Mouse (Mus musculus): ENCODE data around the gene Olfr1013. TPM values are rescaled to one million over a fixed set of nuclear protein-coding genes. Genes with fewer than 3 reads are reported as not detected.

Gene Olfr1013
- not detected in 2 replicates for polyA plus RNA-seq (2015; fragmentation: Nextera tagmentation; extraction: Ambion mirVana)

GRCm38 (mm10) chr2:85766798-85767197 lies at the start of gene Olfr1013:
Olfr1013 (plus strand) TSS chr2:85767098.
- Histone ChIP-seq H3K36me3 (replicated peaks; ENCODE audit: insufficient read depth, low read length) (no peaks in the 10 kb centered on the region), H3K9me3 (ENCODE audit: low read length) (no peaks in the 10 kb centered on the region), H3K4me3 (ENCODE audit: low read depth, low read length) (no peak within 1 kb of the TSS), H3K4me1 (ENCODE audit: insufficient read depth) (no peaks in the 10 kb centered on the region), H3K27me3 (ENCODE audit: insufficient read depth, low read length) (no peaks in the 10 kb centered on the region), H3K4me2 (ENCODE audit: low read depth, low read length) (no peak within 1 kb of the TSS), H3K9ac (replicated peaks) (no peak within 1 kb of the TSS), H3K27ac (ENCODE audit: low read depth) (no peak within 1 kb of the TSS)
- TF ChIP-seq CTCF (IDR thresholded peaks at IDR 0.05; ENCODE audit: low read depth) (no peak), EP300 (IDR thresholded peaks at IDR 0.05; ENCODE audit: low read depth) (no peak)
- no peak for DNase-seq
- ATAC-seq = no peak

DNA sequence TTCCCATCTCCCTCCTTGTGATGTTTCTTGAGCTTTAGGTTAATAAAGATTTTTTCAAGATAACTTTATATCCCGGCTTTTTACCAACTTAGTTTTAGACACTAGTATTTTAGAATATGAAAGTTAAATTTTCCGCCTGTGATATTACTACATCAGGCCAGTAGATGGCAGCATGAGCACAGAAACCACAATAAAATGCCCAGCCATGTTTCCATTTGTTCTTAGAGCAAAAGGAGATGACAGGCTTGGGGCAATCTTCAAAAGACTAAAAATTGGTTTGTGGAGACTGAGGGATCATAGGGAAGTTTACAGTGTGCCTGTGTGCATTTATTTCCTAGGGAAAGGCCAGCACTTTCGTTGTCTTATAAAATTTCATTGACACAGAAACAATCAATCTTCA lies 41.1 kb upstream of the Olfr1013 start:
- Histone ChIP-seq H3K9me3 (ENCODE audit: low read length) (no peaks in the 10 kb centered on the region), H3K4me3 (ENCODE audit: low read depth, low read length) (no peak overlapping the region), H3K9ac (replicated peaks) (no peak overlapping the region), H3K27me3 (ENCODE audit: insufficient read depth, low read length) (no peaks in the 10 kb centered on the region), H3K27ac (ENCODE audit: low read depth) (no peak overlapping the region), H3K4me2 (ENCODE audit: low read depth, low read length) (no peak overlapping the region), H3K4me1 (ENCODE audit: insufficient read depth) (no peaks in the 10 kb centered on the region), H3K36me3 (replicated peaks; ENCODE audit: insufficient read depth, low read length) (no peaks in the 10 kb centered on the region)
- 14% methylated on average over 3 of the region's 3 CpGs for WGBS (ENCODE audit: insufficient replicate concordance)
- peak; percentile 72 for TF ChIP-seq CTCF (IDR thresholded peaks at IDR 0.05; ENCODE audit: low read depth)
- TF ChIP-seq EP300 (IDR thresholded peaks at IDR 0.05; ENCODE audit: low read depth) = no peak
- DNase-seq (peak; percentile 17), ATAC-seq (no peak)

DNA sequence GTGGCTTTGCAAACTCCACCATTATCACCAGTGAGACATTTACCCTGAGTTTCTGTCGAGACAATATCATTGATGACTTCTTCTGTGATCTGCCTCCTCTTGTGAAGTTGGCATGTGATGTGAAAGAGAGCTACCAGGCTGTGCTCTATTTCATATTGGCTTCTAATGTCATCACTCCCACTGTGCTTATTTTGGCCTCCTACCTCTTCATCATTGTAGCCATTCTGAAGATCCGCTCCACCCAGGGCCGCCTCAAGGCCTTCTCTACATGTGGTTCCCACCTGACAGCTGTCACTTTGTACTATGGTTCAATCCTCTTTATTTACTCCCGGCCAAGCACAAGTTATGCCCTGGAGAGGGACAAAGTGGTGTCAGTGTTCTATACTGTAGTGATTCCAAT lies 13.1 kb upstream of the Olfr1013 start:
- no peak overlapping the region for H3K4me3 ChIP-seq (ENCODE audit: low read depth, low read length)
- WGBS (ENCODE audit: insufficient replicate concordance) = 78% methylated on average over 4 of the region's 4 CpGs
- DNase-seq = no peak
- no peak overlapping the region for H3K27ac ChIP-seq (ENCODE audit: low read depth)
- H3K4me2 ChIP-seq (ENCODE audit: low read depth, low read length) = no peak overlapping the region
- H3K9ac ChIP-seq (replicated peaks) = no peak overlapping the region
- no peaks in the 10 kb centered on the region for H3K36me3 ChIP-seq (replicated peaks; ENCODE audit: insufficient read depth, low read length)
- ATAC-seq = no peak
- H3K4me1 ChIP-seq (ENCODE audit: insufficient read depth) = no peaks in the 10 kb centered on the region
- TF ChIP-seq CTCF (IDR thresholded peaks at IDR 0.05; ENCODE audit: low read depth) = no peak
- TF ChIP-seq EP300 (IDR thresholded peaks at IDR 0.05; ENCODE audit: low read depth) = no peak
- H3K9me3 ChIP-seq (ENCODE audit: low read length) = no peaks in the 10 kb centered on the region
- no peaks in the 10 kb centered on the region for H3K27me3 ChIP-seq (ENCODE audit: insufficient read depth, low read length)

- no peak within 1 kb of the TSS for H3K27ac ChIP-seq (ENCODE audit: low read depth)
- 50% methylated on average over 1 of the region's 1 CpGs for WGBS (ENCODE audit: insufficient replicate concordance)
- ATAC-seq = no peak
- no peak within 1 kb of the TSS for H3K4me3 ChIP-seq (ENCODE audit: low read depth, low read length)
- DNase-seq = no peak
- no peaks in the 10 kb centered on the region for H3K36me3 ChIP-seq (replicated peaks; ENCODE audit: insufficient read depth, low read length)
- no peak for TF ChIP-seq EP300 (IDR thresholded peaks at IDR 0.05; ENCODE audit: low read depth)
- no peak for TF ChIP-seq CTCF (IDR thresholded peaks at IDR 0.05; ENCODE audit: low read depth)
- no peak within 1 kb of the TSS for H3K4me2 ChIP-seq (ENCODE audit: low read depth, low read length)
- no peaks in the 10 kb centered on the region for H3K27me3 ChIP-seq (ENCODE audit: insufficient read depth, low read length)
- no peaks in the 10 kb centered on the region for H3K4me1 ChIP-seq (ENCODE audit: insufficient read depth)
- no peak within 1 kb of the TSS for H3K9ac ChIP-seq (replicated peaks)
- H3K9me3 ChIP-seq (ENCODE audit: low read length) = no peaks in the 10 kb centered on the region
Measured at GRCm38 (mm10) chr2:85762666-85763065, 4.2 kb upstream of the Olfr1013 start, which contains the start of gene Olfr1012. Olfr1012 (minus strand) TSS chr2:85762766.

DNA sequence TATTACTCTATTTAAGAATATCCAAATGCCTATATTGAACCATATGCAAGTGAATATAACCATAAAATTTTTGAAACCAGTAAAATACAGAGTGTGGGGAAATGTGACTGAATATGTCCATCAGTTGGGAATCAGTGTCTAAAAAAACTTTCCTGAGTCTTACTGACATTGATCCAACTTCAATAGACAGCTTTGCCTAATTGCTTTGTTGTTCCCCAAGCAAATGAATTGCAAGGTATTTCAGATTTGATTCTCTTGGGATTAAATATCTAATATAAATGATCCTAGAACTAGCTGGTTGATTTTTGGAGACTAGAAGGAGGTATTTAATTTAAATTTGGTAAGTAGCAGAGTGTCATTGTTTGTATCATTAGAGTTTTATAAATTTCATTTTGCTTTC lies 5.5 kb downstream of the Olfr1013 start, which contains the start of gene Olfr1014:
Gene Olfr1014, plus strand, starts transcription at position 301 of the 400 bp plus-strand sequence.
- Histone ChIP-seq H3K9me3 (ENCODE audit: low read length) (no peaks in the 10 kb centered on the region), H3K36me3 (replicated peaks; ENCODE audit: insufficient read depth, low read length) (no peaks in the 10 kb centered on the region), H3K4me1 (ENCODE audit: insufficient read depth) (no peaks in the 10 kb centered on the region), H3K4me2 (ENCODE audit: low read depth, low read length) (no peak within 1 kb of the TSS), H3K27me3 (ENCODE audit: insufficient read depth, low read length) (no peaks in the 10 kb centered on the region), H3K27ac (ENCODE audit: low read depth) (no peak within 1 kb of the TSS), H3K9ac (replicated peaks) (no peak within 1 kb of the TSS), H3K4me3 (ENCODE audit: low read depth, low read length) (no peak within 1 kb of the TSS)
- no peak for TF ChIP-seq EP300 (IDR thresholded peaks at IDR 0.05; ENCODE audit: low read depth)
- no peak for TF ChIP-seq CTCF (IDR thresholded peaks at IDR 0.05; ENCODE audit: low read depth)
- DNase-seq (no peak), ATAC-seq (no peak)

- H3K4me1 ChIP-seq (ENCODE audit: insufficient read depth) = no peaks in the 10 kb centered on the region
Measured at GRCm38 (mm10) chr2:85781717-85782116, 14.8 kb downstream of the Olfr1013 start, which contains the start of gene Olfr1015. Olfr1015 (plus strand) TSS chr2:85782017.

GRCm38 (mm10) chr2:85792331-85792730 lies 25.4 kb downstream of the Olfr1013 start:
- DNase-seq = no peak
- no peak overlapping the region for H3K9ac ChIP-seq (replicated peaks)
- H3K27ac ChIP-seq (ENCODE audit: low read depth) = no peak overlapping the region
- TF ChIP-seq EP300 (IDR thresholded peaks at IDR 0.05; ENCODE audit: low read depth) (no peak), CTCF (IDR thresholded peaks at IDR 0.05; ENCODE audit: low read depth) (no peak)
- no peak overlapping the region for H3K4me3 ChIP-seq (ENCODE audit: low read depth, low read length)
- ATAC-seq = no peak
- WGBS (ENCODE audit: insufficient replicate concordance) = 53% methylated on average over 2 of the region's 2 CpGs
- H3K4me2 ChIP-seq (ENCODE audit: low read depth, low read length) = no peak overlapping the region
- H3K27me3 ChIP-seq (ENCODE audit: insufficient read depth, low read length) = no peaks in the 10 kb centered on the region
- no peaks in the 10 kb centered on the region for H3K4me1 ChIP-seq (ENCODE audit: insufficient read depth)
- H3K36me3 ChIP-seq (replicated peaks; ENCODE audit: insufficient read depth, low read length) = no peaks in the 10 kb centered on the region
- H3K9me3 ChIP-seq (ENCODE audit: low read length) = no peaks in the 10 kb centered on the region

More at GRCm38 (mm10) chr2:85781717-85782116, 14.8 kb downstream of the Olfr1013 start, which contains the start of gene Olfr1015:
- Histone ChIP-seq H3K27ac (ENCODE audit: low read depth) (no peak within 1 kb of the TSS), H3K4me3 (ENCODE audit: low read depth, low read length) (no peak within 1 kb of the TSS), H3K27me3 (ENCODE audit: insufficient read depth, low read length) (no peaks in the 10 kb centered on the region), H3K36me3 (replicated peaks; ENCODE audit: insufficient read depth, low read length) (no peaks in the 10 kb centered on the region), H3K9ac (replicated peaks) (no peak within 1 kb of the TSS), H3K4me2 (ENCODE audit: low read depth, low read length) (no peak within 1 kb of the TSS), H3K9me3 (ENCODE audit: low read length) (no peaks in the 10 kb centered on the region)
- DNase-seq (no peak), ATAC-seq (no peak)
- TF ChIP-seq EP300 (IDR thresholded peaks at IDR 0.05; ENCODE audit: low read depth) = no peak
- no peak for TF ChIP-seq CTCF (IDR thresholded peaks at IDR 0.05; ENCODE audit: low read depth)
